Mouse (Mus musculus) midbrain, embryonic 14.5 days (tissue): ENCODE results near the gene Plekhg1. TPM values are rescaled to one million over a fixed set of nuclear protein-coding genes. Genes with fewer than 3 reads are reported as not detected.

Experiments used
- ATAC-seq: fragments of 200-750 bp; cut with Nextera tagmentation; 2 replicates; pipeline ENCODE4 v1.8.0; 2017; ENCODE audit warnings: moderate number of reproducible peaks, moderate library complexity; ENCODE audit not compliant: low FRiP score, low TSS enrichment
- DNase-seq: peaks from one replicate; pipeline ENCODE4 v3.0.0-alpha.2; 2015
- H3K27ac ChIP-seq: fragments of 300-500 bp; sonication (generic); replicated peaks from 2 replicates; pipeline ENCODE4 v1.5.1; 2014; ENCODE audit warnings: mild to moderate bottlenecking, low read depth, low read length, moderate library complexity
- H3K27me3 ChIP-seq: fragments of 300-500 bp; sonication (generic); 2 replicates; pipeline ENCODE4 v1.6.1; 2014; ENCODE audit warnings: low read length, control low read depth, mixed read lengths; ENCODE audit not compliant: control insufficient read depth, insufficient read depth
- H3K36me3 ChIP-seq: fragments of 300-500 bp; sonication (generic); 2 replicates; pipeline ENCODE4 v1.6.1; 2014; ENCODE audit warnings: low read length, control low read depth; ENCODE audit not compliant: control insufficient read depth, insufficient read depth
- H3K4me1 ChIP-seq: fragments of 300-500 bp; sonication (generic); 2 replicates; pipeline ENCODE4 v1.6.1; 2014; ENCODE audit warnings: mild to moderate bottlenecking, antibody characterized with exemption, low read length, control low read depth; ENCODE audit not compliant: control insufficient read depth, insufficient read depth
- H3K4me2 ChIP-seq: fragments of 300-500 bp; sonication (generic); 2 replicates; pipeline ENCODE4 v1.6.1; 2014; ENCODE audit warnings: mild to moderate bottlenecking, low read length, moderate library complexity
- H3K4me3 ChIP-seq: fragments of 300-500 bp; sonication (generic); replicated peaks from 2 replicates; pipeline ENCODE4 v1.5.1; 2014; ENCODE audit warnings: low read depth, low read length
- H3K9ac ChIP-seq: fragments of 300-500 bp; sonication (generic); replicated peaks from 2 replicates; pipeline ENCODE4 v1.6.1; 2014; ENCODE audit warnings: mild to moderate bottlenecking, low read length, moderate library complexity
- H3K9me3 ChIP-seq: fragments of 300-500 bp; sonication (generic); 2 replicates; pipeline ENCODE4 v1.6.1; 2016; ENCODE audit warnings: low read length, control low read depth, mixed read lengths; ENCODE audit not compliant: control insufficient read depth
- WGBS: fragments of 180-500 bp; shearing (Covaris S2); extraction: QIAGEN DNeasy Blood & Tissue Kit; methylation state at CpG from one replicate; pipeline ENCODE4 v1.1.7; 2014; 5-methylcytosine and 5-hydroxymethylcytosine counted together
- polyA plus RNA-seq: library from polyadenylated mRNA; unstranded; fragments of >200 nt; fragmentation: Nextera tagmentation; extraction: Ambion mirVana; gene quantifications from 2 replicates; pipeline ENCODE4 v1.2.1, GENCODE M21; 2014

Gene Plekhg1
- polyA plus RNA-seq, 1 experiment from 2014 or later, result 8.9 TPM

GRCm38 (mm10) chr10:3936864-3937263 lies 196.7 kb downstream of the Plekhg1 start:
- no peaks in the 10 kb centered on the region for H3K9me3 ChIP-seq
- no peak for DNase-seq
- no peak overlapping the region for H3K27ac ChIP-seq
- no peak overlapping the region for H3K4me3 ChIP-seq
- no peak overlapping the region for H3K9ac ChIP-seq
- no peak for ATAC-seq
- H3K4me1 ChIP-seq, result no peaks in the 10 kb centered on the region
- H3K27me3 ChIP-seq, result no peaks in the 10 kb centered on the region
- H3K36me3 ChIP-seq, result 0 out of 2 replicates have a peak, but pooled peaks cover 3% of the 10 kb centered on the region
- H3K4me2 ChIP-seq, result no peak overlapping the region

GRCm38 (mm10) chr10:3939895-3940595 lies 199.9 kb downstream of the Plekhg1 start:
- DNase-seq, result no peak
- Histone ChIP-seq H3K4me1 (no peaks in the 10 kb centered on the region), H3K27me3 (no peaks in the 10 kb centered on the region), H3K36me3 (0 out of 2 replicates have a peak, but pooled peaks cover 3% of the 10 kb centered on the region), H3K27ac (no peak overlapping the region), H3K9me3 (no peaks in the 10 kb centered on the region), H3K4me3 (no peak overlapping the region), H3K9ac (no peak overlapping the region), H3K4me2 (no peak overlapping the region)
- no peak for ATAC-seq
- WGBS, result 92% methylated on average over 11 of the region's 11 CpGs

GRCm38 (mm10) chr10:3940596-3940975 lies 200.4 kb downstream of the Plekhg1 start:
- WGBS, result 90% methylated on average over 6 of the region's 6 CpGs
- DNase-seq (no peak), ATAC-seq (no peak)
- Histone ChIP-seq H3K27me3 (no peaks in the 10 kb centered on the region), H3K4me2 (no peak overlapping the region), H3K4me3 (no peak overlapping the region), H3K4me1 (no peaks in the 10 kb centered on the region), H3K9me3 (no peaks in the 10 kb centered on the region), H3K27ac (no peak overlapping the region), H3K36me3 (0 out of 2 replicates have a peak, but pooled peaks cover 3% of the 10 kb centered on the region), H3K9ac (no peak overlapping the region)

- H3K9me3 ChIP-seq, result no peaks in the 10 kb centered on the region
- ATAC-seq (no peak), DNase-seq (no peak)
- no peak overlapping the region for H3K4me3 ChIP-seq
- no peaks in the 10 kb centered on the region for H3K4me1 ChIP-seq
- H3K36me3 ChIP-seq, result 0 out of 2 replicates have a peak, but pooled peaks cover 3% of the 10 kb centered on the region
- H3K4me2 ChIP-seq, result no peak overlapping the region
- no peak overlapping the region for H3K9ac ChIP-seq
- 30% methylated on average over 11 of the region's 11 CpGs for WGBS
- H3K27me3 ChIP-seq, result no peaks in the 10 kb centered on the region
- no peak overlapping the region for H3K27ac ChIP-seq
These were observed 201.0 kb downstream of the Plekhg1 start for GRCm38 (mm10) chr10:3941054-3941757.

GRCm38 (mm10) chr10:3942289-3942688 lies 202.1 kb downstream of the Plekhg1 start:
- no peak for ATAC-seq
- WGBS, result 78% methylated on average over 6 of the region's 6 CpGs

GRCm38 (mm10) chr10:3943492-3944395 lies 203.6 kb downstream of the Plekhg1 start:
- Histone ChIP-seq H3K27ac (no peak overlapping the region), H3K27me3 (no peaks in the 10 kb centered on the region), H3K4me1 (no peaks in the 10 kb centered on the region), H3K4me2 (no peak overlapping the region), H3K4me3 (no peak overlapping the region), H3K9ac (no peak overlapping the region), H3K36me3 (0 out of 2 replicates have a peak, but pooled peaks cover 1% of the 10 kb centered on the region), H3K9me3 (no peaks in the 10 kb centered on the region)
- WGBS, result 31% methylated on average over 10 of the region's 10 CpGs
- DNase-seq (peak; percentile 91), ATAC-seq (peak; percentile 73; the same call in 1 of the 2 replicates)

More at GRCm38 (mm10) chr10:3942289-3942688, 202.1 kb downstream of the Plekhg1 start:
- no peak overlapping the region for H3K4me3 ChIP-seq
- no peak for DNase-seq
- H3K27ac ChIP-seq, result no peak overlapping the region
- H3K36me3 ChIP-seq, result 0 out of 2 replicates have a peak, but pooled peaks cover 3% of the 10 kb centered on the region
- H3K9me3 ChIP-seq, result no peaks in the 10 kb centered on the region
- no peak overlapping the region for H3K4me2 ChIP-seq
- no peaks in the 10 kb centered on the region for H3K27me3 ChIP-seq
- H3K4me1 ChIP-seq, result no peaks in the 10 kb centered on the region
- H3K9ac ChIP-seq, result no peak overlapping the region

- WGBS, result 91% methylated on average over 17 of the region's 17 CpGs
- Histone ChIP-seq H3K27me3 (no peaks in the 10 kb centered on the region), H3K9me3 (no peaks in the 10 kb centered on the region), H3K36me3 (no peaks in the 10 kb centered on the region), H3K9ac (no peak overlapping the region), H3K4me2 (no peak overlapping the region), H3K4me3 (no peak overlapping the region), H3K4me1 (no peaks in the 10 kb centered on the region), H3K27ac (no peak overlapping the region)
- DNase-seq, result no peak
- ATAC-seq, result no peak
These were observed 206.7 kb downstream of the Plekhg1 start for GRCm38 (mm10) chr10:3946871-3947270.

GRCm38 (mm10) chr10:3947346-3947745 lies 207.2 kb downstream of the Plekhg1 start:
- no peak overlapping the region for H3K4me3 ChIP-seq
- H3K27ac ChIP-seq, result no peak overlapping the region
- DNase-seq, result no peak
- no peak for ATAC-seq
- H3K4me2 ChIP-seq, result no peak overlapping the region
- no peaks in the 10 kb centered on the region for H3K4me1 ChIP-seq
- WGBS, result 96% methylated on average over 7 of the region's 7 CpGs
- H3K9ac ChIP-seq, result no peak overlapping the region
- no peaks in the 10 kb centered on the region for H3K27me3 ChIP-seq
- no peaks in the 10 kb centered on the region for H3K36me3 ChIP-seq
- H3K9me3 ChIP-seq, result no peaks in the 10 kb centered on the region
